Mouse (Mus musculus) common myeloid progenitor, adult 5-6 weeks (primary cell): ENCODE measurements at regions not wholly inside any gene's neighbourhood (a gene's known extent, or its start where the extent isn't known, plus 50 kb on each side); places are given as distances from the start of the nearest gene placed in this dataset.
"Not testable (repeated sequence)": the region's sequence is repeated elsewhere in the genome, so short reads cannot be mapped to it uniquely, and the experiment has no call there.

Source experiments
- ATAC-seq: replicated peaks from 2 replicates; pipeline ENCODE4 v1.8.0; 2016; ENCODE audit warnings: low read depth, mild to moderate bottlenecking, moderate TSS enrichment, inconsistent platforms; ENCODE audit not compliant: poor library complexity, severe bottlenecking

DNA sequence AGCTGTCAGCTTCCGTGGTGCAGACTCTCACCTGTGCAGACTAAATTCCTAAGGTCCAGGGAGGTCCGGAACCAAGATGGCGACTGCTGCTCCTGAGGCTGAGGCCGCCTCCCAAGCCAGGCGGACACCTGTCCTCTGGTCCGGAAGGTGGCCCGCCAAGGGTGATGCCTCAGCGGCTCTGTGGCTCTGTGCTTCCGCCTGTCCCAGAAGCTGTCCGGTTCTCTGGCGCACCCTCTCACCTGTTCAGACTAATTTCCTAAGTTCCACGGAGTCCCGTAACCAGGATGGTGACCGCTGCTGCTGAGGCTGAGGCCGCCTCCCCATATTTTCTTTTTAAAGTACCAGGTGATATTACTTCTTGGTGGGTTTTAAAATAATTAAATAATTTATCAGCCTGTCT is 65.4 kb upstream of the B3galnt2 start:
- not testable (repeated sequence) for ATAC-seq

DNA sequence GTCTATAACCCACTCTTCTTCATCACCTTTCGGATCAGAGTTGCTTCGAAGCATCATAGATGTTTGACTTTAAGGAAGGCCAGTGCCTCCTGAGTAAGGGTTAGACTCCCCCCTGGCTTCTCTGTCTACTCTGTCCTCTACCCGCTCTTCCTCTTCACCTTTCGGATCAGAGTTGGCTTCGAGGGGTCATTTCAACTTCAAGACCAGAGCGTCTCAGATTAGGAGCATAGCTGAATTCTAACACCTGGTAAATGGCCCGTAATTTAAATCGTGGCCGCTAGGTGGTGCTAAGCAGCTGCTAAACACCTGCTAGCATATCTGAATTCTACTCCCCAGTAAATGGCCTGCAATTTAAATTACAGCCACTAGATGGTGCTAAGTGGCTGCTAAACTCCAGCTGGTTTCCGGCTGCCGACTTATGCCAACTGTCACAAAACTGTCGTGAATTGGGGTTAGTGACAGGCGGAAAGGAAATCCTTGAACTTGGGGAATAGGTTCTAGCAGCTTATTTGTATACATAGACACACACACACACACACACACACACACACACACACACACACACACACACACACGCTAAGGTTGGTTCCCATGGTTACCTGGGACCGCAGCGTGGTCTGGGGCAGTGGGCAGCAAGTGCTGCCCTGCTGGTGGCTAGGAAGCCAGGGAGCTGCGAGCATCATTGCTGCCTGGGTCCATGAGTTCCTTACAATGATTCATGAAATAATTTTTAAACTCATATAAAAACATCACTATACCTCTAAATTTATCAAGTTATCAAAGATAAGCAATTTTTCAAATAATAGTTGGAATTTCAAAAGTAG is 64.8 kb upstream of the B3galnt2 start:
- peak; percentile 100 for ATAC-seq

DNA sequence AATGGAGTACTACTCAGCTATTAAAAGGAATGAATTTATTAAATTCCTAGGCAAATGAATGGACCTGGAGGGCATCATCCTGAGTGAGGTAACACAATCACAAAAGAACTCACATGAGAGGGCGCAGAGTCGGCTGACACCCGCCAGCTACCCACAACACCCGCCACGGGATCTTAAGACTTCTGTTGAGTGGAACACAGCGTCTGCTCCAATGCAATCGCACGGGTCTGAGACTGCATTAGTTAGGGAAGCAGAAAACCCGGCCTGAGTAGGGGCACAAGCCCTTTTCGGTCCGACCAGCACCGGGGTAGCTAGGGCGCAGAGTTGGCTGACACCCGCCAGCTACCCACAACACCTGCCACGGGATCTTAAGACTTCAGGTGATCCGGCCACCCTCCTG is 52.1 kb upstream of the B3galnt2 start:
- ATAC-seq, result not testable (repeated sequence)
